Mouse (Mus musculus) forebrain, embryonic 13.5 days (tissue): ENCODE data around the gene Ddx21. TPM values are rescaled to one million over a fixed set of nuclear protein-coding genes. Genes with fewer than 3 reads are reported as not detected.

Experiments
- ATAC-seq: fragments of 200-750 bp; cut with Nextera tagmentation; 2 replicates; pipeline ENCODE4 v1.8.0; 2017
- H3K27ac ChIP-seq: fragments of 300-500 bp; sonication (generic); 2 replicates; pipeline ENCODE4 v1.5.1; 2015; ENCODE audit warnings: inconsistent platforms, mild to moderate bottlenecking, moderate library complexity
- H3K27me3 ChIP-seq: fragments of 300-500 bp; sonication (generic); 2 replicates; pipeline ENCODE4 v1.6.1; 2015; ENCODE audit warnings: mild to moderate bottlenecking, inconsistent platforms
- H3K36me3 ChIP-seq: fragments of 300-500 bp; sonication (generic); 2 replicates; pipeline ENCODE4 v1.6.1; 2015; ENCODE audit warnings: mild to moderate bottlenecking, inconsistent platforms; ENCODE audit not compliant: poor library complexity, severe bottlenecking
- H3K4me1 ChIP-seq: fragments of 300-500 bp; sonication (generic); 2 replicates; pipeline ENCODE4 v1.6.1; 2015; ENCODE audit warnings: inconsistent platforms
- H3K4me2 ChIP-seq: fragments of 300-500 bp; sonication (generic); 2 replicates; pipeline ENCODE4 v1.6.1; 2015; ENCODE audit warnings: inconsistent platforms, mild to moderate bottlenecking, moderate library complexity
- H3K4me3 ChIP-seq: fragments of 300-500 bp; sonication (generic); 2 replicates; pipeline ENCODE4 v1.5.1; 2015; ENCODE audit warnings: mild to moderate bottlenecking, inconsistent platforms
- H3K9ac ChIP-seq: fragments of 300-500 bp; sonication (generic); 2 replicates; pipeline ENCODE4 v1.6.1; 2015; ENCODE audit warnings: mild to moderate bottlenecking, inconsistent platforms
- H3K9me3 ChIP-seq: fragments of 300-500 bp; sonication (generic); replicated peaks from 2 replicates; pipeline ENCODE4 v1.6.1; 2016; ENCODE audit warnings: inconsistent platforms
- WGBS: fragments of 180-500 bp; shearing (Covaris S2); methylation state at CpG from one replicate; pipeline ENCODE4 v1.1.7; 2015; 5-methylcytosine and 5-hydroxymethylcytosine counted together
- polyA plus RNA-seq: library from polyadenylated mRNA; unstranded; fragments of >200 nt; fragmentation: Nextera tagmentation; extraction: Ambion mirVana; gene quantifications from 2 replicates; pipeline ENCODE4 v1.2.1, GENCODE M21; 2015

Gene Ddx21
- polyA plus RNA-seq, 1 experiment from 2014 or later = 23.8 TPM

- no peak overlapping the region for H3K9ac ChIP-seq
- no peak overlapping the region for H3K4me2 ChIP-seq
- ATAC-seq = no peak
- no peaks in the 10 kb centered on the region for H3K27me3 ChIP-seq
- H3K9me3 ChIP-seq = no peaks in the 10 kb centered on the region
- no peak overlapping the region for H3K27ac ChIP-seq
- peaks cover 51% of the 10 kb centered on the region for H3K36me3 ChIP-seq
- 81% methylated on average over 11 of the region's 11 CpGs for WGBS
- no peak overlapping the region for H3K4me3 ChIP-seq
- no peaks in the 10 kb centered on the region for H3K4me1 ChIP-seq
Measured at GRCm38 (mm10) chr10:62555705-62556557, 46.1 kb downstream of the Ddx21 start.

DNA sequence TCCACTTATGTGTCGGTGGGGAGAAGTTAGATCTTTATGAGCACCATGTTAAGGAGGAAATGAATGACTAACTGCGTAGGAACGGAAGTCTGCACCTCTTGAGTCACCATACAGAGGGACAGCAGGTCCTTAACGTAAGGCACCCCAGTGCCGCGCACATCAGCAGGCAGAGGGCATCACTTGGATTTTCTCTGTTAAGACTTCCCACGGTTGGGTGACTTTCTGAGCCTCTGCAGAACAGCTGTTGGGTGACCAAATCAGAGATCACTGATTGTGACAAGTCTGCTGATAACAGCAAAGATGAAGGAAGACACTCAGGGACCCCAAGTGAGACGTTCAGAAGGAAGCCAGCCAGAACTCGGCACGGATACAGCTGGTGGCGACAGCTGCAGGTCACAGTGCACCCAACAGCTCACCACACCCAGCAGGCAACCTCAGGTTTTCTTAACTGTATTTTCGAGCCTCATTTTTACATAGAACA is 48.4 kb downstream of the Ddx21 start:
- Histone ChIP-seq H3K9me3 (no peaks in the 10 kb centered on the region), H3K4me1 (no peaks in the 10 kb centered on the region), H3K9ac (no peak overlapping the region), H3K4me3 (no peak overlapping the region), H3K27me3 (no peaks in the 10 kb centered on the region), H3K27ac (no peak overlapping the region), H3K36me3 (peaks cover 29% of the 10 kb centered on the region), H3K4me2 (no peak overlapping the region)
- WGBS = 91% methylated on average over 12 of the region's 12 CpGs
- ATAC-seq = no peak

DNA sequence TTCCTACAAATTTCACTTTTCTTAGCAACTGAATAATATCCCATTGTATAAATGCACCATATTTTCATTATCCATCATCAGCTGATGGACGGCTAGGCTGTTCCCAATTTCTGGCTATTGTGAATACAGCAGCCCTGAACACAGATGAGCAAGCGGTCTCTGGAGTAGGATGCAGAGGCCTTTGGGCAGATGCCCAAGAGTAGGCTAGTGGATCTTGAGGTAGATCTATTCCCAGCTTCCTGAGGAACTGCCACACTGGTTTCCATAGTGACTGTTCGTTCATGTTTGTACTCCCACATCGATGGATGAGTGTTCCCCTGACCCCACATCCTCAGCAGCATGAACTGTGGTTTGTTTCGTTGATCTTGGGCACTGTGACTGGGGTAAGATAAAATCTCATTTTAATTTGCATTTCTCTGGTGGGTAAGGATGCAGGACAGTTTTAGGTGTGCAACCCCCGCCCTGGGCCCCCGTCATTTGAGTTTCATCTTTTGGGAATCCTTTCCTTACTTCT is 51.2 kb downstream of the Ddx21 start:
- no peak overlapping the region for H3K9ac ChIP-seq
- H3K9me3 ChIP-seq = no peaks in the 10 kb centered on the region
- H3K4me3 ChIP-seq = no peak overlapping the region
- H3K27ac ChIP-seq = no peak overlapping the region
- ATAC-seq = no peak
- H3K27me3 ChIP-seq = no peaks in the 10 kb centered on the region
- no peak overlapping the region for H3K4me2 ChIP-seq
- WGBS = 92% methylated on average over 7 of the region's 7 CpGs
- H3K4me1 ChIP-seq = no peaks in the 10 kb centered on the region
- peaks cover 6% of the 10 kb centered on the region; the same call in 1 of the 2 replicates for H3K36me3 ChIP-seq

DNA sequence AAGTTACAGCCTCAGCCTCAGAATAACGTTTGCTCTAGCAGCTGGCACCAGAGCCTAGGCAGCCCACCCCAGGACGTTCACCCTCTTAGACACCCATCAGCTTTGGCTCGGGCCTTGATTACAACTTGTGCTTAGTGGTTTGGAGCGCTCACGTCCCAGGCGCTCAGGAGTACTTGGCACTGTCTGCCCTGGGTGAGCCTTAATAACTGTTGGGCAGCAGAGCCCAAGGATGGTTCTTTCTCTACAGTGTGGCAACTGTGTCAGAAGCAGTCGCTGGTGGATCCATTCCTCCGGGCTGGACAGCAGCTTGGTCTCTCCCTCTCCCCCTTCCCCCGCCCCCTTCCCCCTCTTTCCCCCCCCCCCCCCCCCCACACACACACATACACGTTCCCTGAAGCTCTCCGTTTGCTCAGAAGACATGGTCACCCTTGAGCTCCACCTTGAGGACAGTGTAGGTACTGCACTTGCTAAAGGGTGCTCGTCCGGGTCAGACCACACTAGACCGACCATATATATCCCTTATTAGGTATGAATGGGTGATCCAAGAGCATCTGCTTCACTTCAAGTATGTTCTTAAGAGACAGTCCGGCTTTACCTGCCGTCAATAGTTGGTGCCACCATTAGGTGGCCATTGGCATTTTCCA is 52.4 kb downstream of the Ddx21 start:
- 0 out of 2 replicates have a peak, but pooled peaks have one; percentile 8 for ATAC-seq
- H3K36me3 ChIP-seq = 0 out of 2 replicates have a peak, but pooled peaks cover 4% of the 10 kb centered on the region

DNA sequence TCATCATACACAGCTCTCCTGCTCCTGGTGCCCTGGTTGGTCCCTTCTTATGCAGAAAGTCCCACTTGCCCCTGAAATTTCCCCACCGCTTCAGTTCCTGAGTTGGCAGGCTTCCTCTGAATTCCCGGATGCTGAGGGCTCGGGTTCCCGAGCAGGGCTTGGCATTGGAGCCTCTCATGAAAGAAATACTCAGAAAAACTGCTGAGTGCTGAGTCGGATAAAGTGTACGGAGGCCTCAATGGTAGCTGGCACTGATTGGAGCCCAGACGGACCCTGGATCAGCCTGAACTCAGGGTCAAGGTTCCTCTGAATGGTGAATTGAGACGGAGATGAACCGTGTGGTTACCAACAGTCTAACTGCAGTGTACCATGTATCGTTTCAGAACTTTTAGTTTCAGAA is 55.6 kb downstream of the Ddx21 start:
- no peaks in the 10 kb centered on the region for H3K27me3 ChIP-seq
- H3K27ac ChIP-seq = no peak overlapping the region
- H3K4me2 ChIP-seq = no peak overlapping the region
- no peaks in the 10 kb centered on the region for H3K4me1 ChIP-seq
- H3K9me3 ChIP-seq = no peaks in the 10 kb centered on the region
- H3K36me3 ChIP-seq = no peaks in the 10 kb centered on the region
- 85% methylated on average over 10 of the region's 10 CpGs for WGBS
- ATAC-seq = no peak
- H3K4me3 ChIP-seq = no peak overlapping the region
- H3K9ac ChIP-seq = no peak overlapping the region

More for the DNA sequence above, 52.4 kb downstream of the Ddx21 start:
- no peaks in the 10 kb centered on the region for H3K9me3 ChIP-seq
- 41% methylated on average over 13 of the region's 16 CpGs for WGBS
- no peak overlapping the region for H3K9ac ChIP-seq
- H3K27ac ChIP-seq = no peak overlapping the region
- no peak overlapping the region for H3K4me3 ChIP-seq
- H3K27me3 ChIP-seq = no peaks in the 10 kb centered on the region
- no peaks in the 10 kb centered on the region for H3K4me1 ChIP-seq
- H3K4me2 ChIP-seq = no peak overlapping the region

DNA sequence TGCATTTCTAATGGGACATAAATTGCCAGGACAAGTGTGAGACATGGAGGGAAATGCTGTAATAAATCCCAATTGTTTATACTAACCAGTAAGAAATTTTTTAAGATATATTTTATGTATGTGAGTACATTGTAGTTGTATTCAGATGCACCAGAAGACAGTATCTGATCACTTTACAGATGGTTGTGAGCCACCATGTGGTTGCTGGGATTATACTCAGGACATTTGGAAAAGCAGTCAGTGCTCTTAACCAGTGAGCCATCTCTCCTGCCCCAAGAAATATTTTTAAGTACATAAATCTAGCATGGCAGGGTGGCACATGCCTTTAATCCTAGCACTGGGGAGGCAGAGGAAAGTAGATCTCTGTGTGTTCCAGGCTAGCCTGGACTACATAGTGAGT is 56.3 kb downstream of the Ddx21 start:
- Histone ChIP-seq H3K4me3 (no peak overlapping the region), H3K27ac (no peak overlapping the region), H3K4me1 (no peaks in the 10 kb centered on the region), H3K4me2 (no peak overlapping the region), H3K27me3 (no peaks in the 10 kb centered on the region), H3K36me3 (no peaks in the 10 kb centered on the region), H3K9ac (no peak overlapping the region), H3K9me3 (no peaks in the 10 kb centered on the region)
- no peak for ATAC-seq

GRCm38 (mm10) chr10:62544316-62544715 is 57.8 kb downstream of the Ddx21 start:
- H3K4me3 ChIP-seq = no peak overlapping the region
- H3K4me2 ChIP-seq = no peak overlapping the region
- no peaks in the 10 kb centered on the region for H3K9me3 ChIP-seq
- no peak overlapping the region for H3K27ac ChIP-seq
- H3K4me1 ChIP-seq = no peaks in the 10 kb centered on the region
- 92% methylated on average over 4 of the region's 4 CpGs for WGBS
- H3K27me3 ChIP-seq = no peaks in the 10 kb centered on the region
- H3K36me3 ChIP-seq = no peaks in the 10 kb centered on the region
- H3K9ac ChIP-seq = no peak overlapping the region
- ATAC-seq = no peak

- H3K9me3 ChIP-seq = no peaks in the 10 kb centered on the region
- H3K36me3 ChIP-seq = no peaks in the 10 kb centered on the region
- H3K4me1 ChIP-seq = no peaks in the 10 kb centered on the region
- no peaks in the 10 kb centered on the region for H3K27me3 ChIP-seq
- ATAC-seq = no peak
- no peak overlapping the region for H3K4me3 ChIP-seq
- H3K4me2 ChIP-seq = no peak overlapping the region
- H3K27ac ChIP-seq = no peak overlapping the region
- 89% methylated on average over 12 of the region's 12 CpGs for WGBS
- H3K9ac ChIP-seq = no peak overlapping the region
Measured at GRCm38 (mm10) chr10:62543399-62543808, 58.7 kb downstream of the Ddx21 start.

- 93% methylated on average over 8 of the region's 8 CpGs for WGBS
- H3K27ac ChIP-seq = no peak overlapping the region
- ATAC-seq = no peak
- H3K4me1 ChIP-seq = no peaks in the 10 kb centered on the region
- H3K4me2 ChIP-seq = no peak overlapping the region
- H3K9ac ChIP-seq = no peak overlapping the region
- no peaks in the 10 kb centered on the region for H3K9me3 ChIP-seq
- H3K36me3 ChIP-seq = no peaks in the 10 kb centered on the region
- H3K4me3 ChIP-seq = no peak overlapping the region
- no peaks in the 10 kb centered on the region for H3K27me3 ChIP-seq
Measured at GRCm38 (mm10) chr10:62542928-62543327, 59.2 kb downstream of the Ddx21 start.

DNA sequence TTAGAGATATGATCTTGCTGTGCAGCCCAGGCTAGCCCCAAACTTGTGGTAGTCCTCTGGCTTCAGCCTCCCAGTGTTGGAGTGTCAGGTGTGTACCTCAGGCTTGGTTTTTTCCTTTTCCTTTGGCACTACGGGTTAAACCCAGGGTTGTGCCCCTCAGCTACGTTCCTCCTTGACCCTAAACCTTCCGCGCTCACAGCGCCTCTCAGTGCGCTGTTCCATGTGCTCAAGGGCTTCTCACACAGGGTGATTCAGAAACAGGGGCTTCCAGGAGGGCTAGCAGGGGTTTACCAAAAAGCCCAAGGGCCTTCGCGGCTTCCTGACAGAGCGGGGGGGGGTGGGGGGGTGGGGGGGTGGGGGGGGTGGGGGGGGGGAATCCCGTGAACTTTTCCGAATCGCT is 59.6 kb downstream of the Ddx21 start:
- Histone ChIP-seq H3K9me3 (no peaks in the 10 kb centered on the region), H3K27ac (no peak overlapping the region), H3K4me3 (no peak overlapping the region), H3K4me2 (no peak overlapping the region), H3K4me1 (no peaks in the 10 kb centered on the region), H3K9ac (no peak overlapping the region), H3K36me3 (no peaks in the 10 kb centered on the region), H3K27me3 (no peaks in the 10 kb centered on the region)
- WGBS = 94% methylated on average over 11 of the region's 12 CpGs
- ATAC-seq = no peak

- H3K27me3 ChIP-seq = no peaks in the 10 kb centered on the region
- no peak overlapping the region for H3K9ac ChIP-seq
- no peak for ATAC-seq
- no peak overlapping the region for H3K27ac ChIP-seq
- no peak overlapping the region for H3K4me2 ChIP-seq
- H3K36me3 ChIP-seq = no peaks in the 10 kb centered on the region
- no peak overlapping the region for H3K4me3 ChIP-seq
- no peaks in the 10 kb centered on the region for H3K4me1 ChIP-seq
- no peaks in the 10 kb centered on the region for H3K9me3 ChIP-seq
- 96% methylated on average over 12 of the region's 12 CpGs for WGBS
Measured at GRCm38 (mm10) chr10:62541499-62541898, 60.6 kb downstream of the Ddx21 start.

GRCm38 (mm10) chr10:62540800-62541199 is 61.3 kb downstream of the Ddx21 start:
- no peak overlapping the region for H3K27ac ChIP-seq
- no peak overlapping the region for H3K4me2 ChIP-seq
- H3K9me3 ChIP-seq = no peaks in the 10 kb centered on the region
- no peaks in the 10 kb centered on the region for H3K4me1 ChIP-seq
- no peak for ATAC-seq
- WGBS = 78% methylated on average over 3 of the region's 3 CpGs
- H3K36me3 ChIP-seq = no peaks in the 10 kb centered on the region
- H3K27me3 ChIP-seq = no peaks in the 10 kb centered on the region
- no peak overlapping the region for H3K4me3 ChIP-seq
- no peak overlapping the region for H3K9ac ChIP-seq
